Mouse (Mus musculus) layer of hippocampus, adult 9-11 months (tissue): ENCODE results near the gene Stat4.

Experiments used
- DNase-seq: peaks from one replicate; pipeline ENCODE4 v3.0.0; 2022

The Stat4 gene

DNA sequence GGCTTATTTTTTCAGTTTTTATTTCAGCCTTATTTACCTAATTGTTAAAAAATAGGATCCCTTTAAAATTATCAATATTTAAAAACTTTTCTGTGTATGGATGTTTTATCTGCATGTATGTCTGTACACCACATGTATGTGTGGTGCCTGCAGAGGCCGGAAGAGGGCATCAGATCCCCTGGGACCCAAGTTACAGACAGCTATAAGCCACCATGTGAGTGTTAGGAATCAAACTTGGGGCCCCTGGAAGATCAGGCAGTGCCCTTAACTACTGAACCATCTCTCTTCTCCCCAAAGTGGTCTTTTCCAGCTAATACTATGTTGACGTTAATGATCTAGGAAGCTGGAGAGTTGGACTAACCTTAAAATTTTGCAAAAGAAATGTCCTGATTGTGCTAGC lies 160.5 kb downstream of the Stat4 start:
- no peak for DNase-seq

DNA sequence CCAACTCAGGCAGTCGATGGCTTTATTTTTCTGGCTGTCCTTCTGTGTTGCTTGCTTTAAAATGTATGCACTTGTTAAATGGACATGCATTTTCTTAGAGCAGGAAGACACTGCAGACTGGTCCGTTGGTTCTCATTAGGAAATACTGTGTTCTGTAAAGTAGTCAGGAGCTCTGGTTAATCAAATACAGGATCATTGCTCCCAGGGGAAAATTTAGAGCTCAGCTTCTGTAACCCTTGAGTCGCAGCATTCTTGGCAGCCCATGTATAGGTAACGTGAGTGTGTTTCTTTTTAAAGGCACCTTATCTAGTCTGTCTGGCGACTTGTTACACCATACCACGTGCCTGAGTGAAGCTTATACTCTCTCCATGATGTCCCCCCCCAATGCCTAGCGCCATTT lies 161.2 kb downstream of the Stat4 start:
- DNase-seq, result no peak

DNA sequence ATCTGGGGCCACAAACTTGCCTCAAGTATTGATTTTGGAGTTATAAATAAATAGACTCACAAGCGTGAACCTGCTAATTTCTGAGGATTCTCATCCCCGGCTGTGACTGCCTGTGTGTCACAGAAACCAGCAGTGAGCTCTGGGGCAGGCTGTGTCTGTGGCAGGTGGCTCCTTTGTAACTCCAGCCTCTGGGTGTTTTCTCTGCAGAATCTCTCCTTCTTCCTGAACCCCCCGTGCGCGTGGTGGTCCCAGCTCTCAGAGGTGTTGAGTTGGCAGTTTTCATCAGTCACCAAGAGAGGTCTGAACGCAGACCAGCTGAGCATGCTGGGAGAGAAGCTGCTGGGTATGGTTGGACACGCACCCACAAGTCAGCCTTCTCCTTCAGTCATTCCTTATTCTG lies 161.7 kb downstream of the Stat4 start:
- no peak for DNase-seq

DNA sequence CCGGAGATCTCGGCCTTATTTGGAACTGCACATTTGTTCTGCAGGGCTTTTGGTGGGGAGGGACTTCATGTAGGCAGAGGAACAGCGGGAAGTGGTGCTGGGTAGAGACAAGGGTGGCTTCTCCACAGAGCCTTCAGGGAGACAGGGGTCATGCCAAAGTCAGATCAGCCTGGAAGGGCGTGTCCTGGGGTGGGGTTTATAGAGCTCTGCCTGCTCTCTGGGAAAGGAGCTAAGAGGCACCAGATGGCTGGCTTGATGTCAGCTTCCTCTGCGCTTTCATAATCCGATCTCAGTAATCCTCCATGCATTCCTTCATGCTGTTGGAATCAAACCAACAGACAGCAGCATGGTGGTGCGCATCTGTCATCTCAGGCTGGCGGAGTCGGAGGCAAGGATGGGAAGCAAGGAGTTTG lies 163.0 kb downstream of the Stat4 start:
- peak; percentile 84 for DNase-seq

DNA sequence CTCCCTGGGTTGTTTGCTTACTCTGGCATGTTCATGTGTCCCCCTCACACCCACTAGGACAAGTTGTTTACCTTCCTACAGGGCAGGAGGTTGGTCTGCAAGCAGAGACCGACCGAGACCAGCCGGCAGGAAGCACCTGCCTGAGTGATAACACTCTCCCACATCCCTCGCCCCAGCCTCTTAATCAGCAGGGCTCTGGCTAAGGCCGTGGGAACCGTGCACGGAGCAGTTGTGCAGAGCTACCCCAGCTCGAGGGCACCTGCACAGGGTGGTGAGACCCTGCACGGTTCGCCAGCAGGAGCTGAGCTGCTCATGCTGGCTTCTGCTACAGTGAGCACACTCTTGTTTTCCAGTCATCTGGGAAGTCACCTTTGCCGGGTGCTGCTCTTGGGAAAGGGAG lies 163.7 kb downstream of the Stat4 start:
- no peak for DNase-seq

DNA sequence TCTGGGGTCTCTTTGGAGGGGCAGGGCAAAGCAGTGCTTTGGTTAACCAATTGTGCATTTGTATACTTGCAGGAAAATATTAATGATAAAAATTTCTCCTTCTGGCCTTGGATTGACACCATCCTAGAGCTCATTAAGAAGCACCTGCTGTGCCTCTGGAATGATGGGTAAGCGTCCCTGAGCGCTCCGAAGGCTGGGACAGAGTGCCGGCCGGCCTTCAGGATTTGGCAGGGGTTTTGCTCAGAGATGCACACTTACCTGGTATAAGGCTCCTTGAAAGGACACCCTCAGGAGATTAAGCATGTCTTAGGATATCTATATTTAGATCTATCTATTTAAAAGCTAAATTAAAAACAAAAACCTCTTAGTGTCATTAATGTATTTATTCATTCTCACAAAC lies 164.2 kb downstream of the Stat4 start:
- no peak for DNase-seq

- DNase-seq, result no peak
Observed at GRCm38 (mm10) chr1:52152369-52152768, 165.4 kb downstream of the Stat4 start.

DNA sequence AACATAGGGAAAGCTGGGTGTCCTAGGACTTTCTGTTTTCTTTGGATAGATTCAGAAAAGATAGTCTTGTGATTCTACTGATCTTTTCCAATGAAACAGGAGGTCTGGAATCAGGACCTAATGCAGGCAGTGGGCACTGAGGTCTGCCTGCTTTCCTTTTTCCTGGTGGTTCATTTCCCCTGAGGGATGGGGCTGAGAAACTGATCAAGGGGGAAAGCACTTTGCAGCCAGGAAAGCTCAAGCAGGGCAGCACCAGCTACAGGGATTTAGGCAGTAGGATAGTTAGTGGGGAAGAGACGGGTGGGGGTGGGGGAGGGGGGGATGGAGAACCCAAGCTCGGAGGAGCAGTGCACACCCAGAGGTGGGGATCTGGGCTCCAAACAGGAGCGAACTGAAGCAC lies 166.0 kb downstream of the Stat4 start:
- no peak for DNase-seq

DNA sequence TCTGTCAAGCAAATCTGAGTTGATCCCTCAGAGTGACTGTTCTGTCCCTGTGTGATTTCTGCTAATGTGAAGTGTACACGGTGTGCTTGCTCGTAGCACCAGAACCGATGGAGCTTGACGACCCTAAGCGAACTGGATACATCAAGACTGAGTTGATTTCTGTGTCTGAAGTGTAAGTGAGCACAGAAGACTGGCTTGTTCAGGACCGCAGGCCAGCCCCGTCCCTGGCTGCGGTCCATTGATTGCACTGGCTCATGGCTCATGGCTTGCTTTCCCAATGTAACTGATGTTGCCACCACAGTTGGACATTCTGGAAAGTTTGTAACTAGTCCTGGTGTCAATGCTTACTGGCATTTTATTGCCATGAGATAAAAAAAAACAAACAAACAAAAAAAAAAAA lies 167.9 kb downstream of the Stat4 start:
- no peak for DNase-seq

DNA sequence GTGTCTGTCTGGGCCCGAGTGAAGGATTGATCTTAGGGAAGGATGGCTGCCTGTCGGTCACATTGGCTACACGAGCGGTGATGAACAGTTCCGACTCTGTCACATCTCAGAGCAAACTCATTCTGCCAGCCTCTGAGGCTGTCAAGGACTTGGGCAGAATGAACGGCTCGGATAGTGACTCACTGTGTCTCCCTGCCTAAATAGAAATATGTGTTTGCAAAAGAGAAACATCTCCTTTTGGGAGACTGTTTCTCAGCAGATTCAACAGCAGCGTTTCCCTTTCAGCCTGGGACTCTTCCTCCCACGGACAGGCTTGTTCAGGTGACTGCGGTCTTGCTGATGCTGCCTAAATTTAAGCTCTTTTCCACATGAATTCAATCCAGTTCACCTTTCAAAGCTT lies 169.4 kb downstream of the Stat4 start:
- DNase-seq, result no peak
